Mouse (Mus musculus) cerebellum, adult 2 months (tissue): Measurements from ENCODE around the gene Uvrag.

ENCODE experiments used
- CTCF ChIP-seq: fragments of 200-500 bp; IDR thresholded peaks from 2 replicates; pipeline ENCODE4 v1.5.1; 2011; ENCODE audit warnings: low read depth, mild to moderate bottlenecking, control low read depth, low read length, moderate library complexity, borderline replicate concordance; ENCODE audit not compliant: insufficient read depth
- POLR2A ChIP-seq: fragments of 200-500 bp; IDR thresholded peaks from 2 replicates; pipeline ENCODE4 v1.6.1; 2011; ENCODE audit warnings: low read length, control low read depth, borderline replicate concordance; ENCODE audit not compliant: insufficient read depth

DNA sequence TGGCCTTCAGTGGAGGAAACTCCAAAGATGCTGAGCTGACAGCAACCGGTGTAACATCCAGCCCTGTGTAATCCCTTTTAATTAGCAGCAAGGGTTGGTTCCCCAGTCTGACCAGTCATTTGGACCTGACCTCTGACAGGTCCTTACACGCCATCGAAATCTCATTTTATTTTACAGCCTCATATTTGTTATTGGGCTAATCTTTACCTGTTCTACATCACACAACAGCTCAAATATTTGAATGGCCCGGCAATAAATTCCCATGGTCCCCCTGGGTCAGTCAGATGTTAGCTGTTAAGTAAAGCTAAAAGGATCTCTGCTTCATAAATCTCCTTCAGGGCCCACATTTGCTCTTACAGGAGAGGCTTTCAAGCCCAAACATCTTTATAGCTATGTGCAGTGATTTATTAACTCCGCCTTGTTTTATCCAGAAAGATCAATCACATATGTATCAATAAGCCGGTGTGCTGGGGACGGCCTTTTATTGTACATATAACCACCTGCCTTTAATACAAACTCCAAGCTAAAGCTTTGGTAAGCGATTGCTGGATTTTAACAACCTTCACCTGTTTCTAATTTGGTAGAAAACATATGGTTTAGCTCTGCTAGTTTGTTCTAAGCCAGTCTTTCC, 183.7 kb downstream of the Uvrag start:
- no peak for TF ChIP-seq CTCF
- no peak for TF ChIP-seq POLR2A
